In genomic region chr2:104087562-104087961, GRCm38 (mm10) we compare ENCODE assay signal across 32 mouse cellular contexts. TPM values are rescaled to one million over a fixed set of nuclear protein-coding genes. Genes with fewer than 3 reads are reported as not detected.
A peak's percentile ranks its signal among the peaks of the same experiment; 100 is the strongest.
DNase-seq lines count a peak whose midpoint lies in the region; ATAC-seq lines count a peak whose summit lies in the region.
"Not testable (repeated sequence)": the region's sequence is repeated elsewhere in the genome, so short reads cannot be mapped to it uniquely, and the experiment has no call there.
"Had no signal": no experiment of that assay in that cellular context is flagged by ENCODE, and none has a peak within 500 bp of the region (broad histone marks: within the 10 kb centered on the region; RNA-seq: fewer than 3 reads in every experiment).

No protein-coding gene starts in this region.

- ATAC-seq in common myeloid progenitor, adult 5-6 weeks (replicated peaks; ENCODE audit: low read depth, poor library complexity, severe bottlenecking): peak; percentile 66
- ATAC-seq in liver, embryonic 12.5 days: peak; percentile 90
- ATAC-seq in liver, embryonic 15.5 days (ENCODE audit: insufficient read depth): peak; percentile 77
- ATAC-seq in megakaryocyte progenitor cell, adult 5-6 weeks (replicated peaks; ENCODE audit: poor library complexity): peak; percentile 94

- H3K27ac ChIP-seq in liver, embryonic 12.5 days: peak overlapping the region; percentile 73
- H3K27ac ChIP-seq in liver, embryonic 15.5 days (replicated peaks): peak overlapping the region; percentile 61; the same call in 1 of the 2 replicates

- H3K9ac ChIP-seq in liver, embryonic 12.5 days; liver, embryonic 15.5 days: not testable (repeated sequence)

- 0 out of 2 replicates have a peak overlapping the region, but pooled peaks have one; percentile 14 for H3K4me2 ChIP-seq in liver, embryonic 12.5 days
- not testable (repeated sequence) for H3K4me2 ChIP-seq in liver, embryonic 15.5 days

- 15% methylated on average over 1 of the region's 1 CpGs for WGBS in liver, embryonic 12.5 days (ENCODE audit: insufficient replicate concordance)
- WGBS in liver, embryonic 15.5 days (ENCODE audit: insufficient replicate concordance): 36% methylated on average over 1 of the region's 1 CpGs

- peak; percentile 21 for DNase-seq in MEL-GATA-1-ER (ENCODE audit: extremely low read depth, low read depth)
- peak; percentile 19 for DNase-seq in heart, adult 11 months

- not testable (repeated sequence) for H3K9me3 ChIP-seq in liver, embryonic 12.5 days (replicated peaks); liver, embryonic 15.5 days (replicated peaks)

- H3K4me1 ChIP-seq in liver, embryonic 12.5 days: peaks cover 49% of the 10 kb centered on the region
- H3K4me1 ChIP-seq in liver, embryonic 15.5 days (replicated peaks): peaks cover 34% of the 10 kb centered on the region

- not testable (repeated sequence) for H3K27me3 ChIP-seq in liver, embryonic 12.5 days (replicated peaks); liver, embryonic 15.5 days

- H3K4me3 ChIP-seq in liver, embryonic 12.5 days; liver, embryonic 15.5 days (replicated peaks): not testable (repeated sequence)

- H3K36me3 ChIP-seq in liver, embryonic 12.5 days; liver, embryonic 15.5 days (replicated peaks): not testable (repeated sequence)

RNA-seq across cellular contexts. Expression of gene Cd59a, which starts 8.0 kb away (rescaled TPM):
- 11.8 and 14.1 TPM in 2 replicates for total RNA-seq in common myeloid progenitor, adult 5-6 weeks (2017)
- 71.2 and 76.7 TPM in 2 replicates for polyA plus RNA-seq in liver, embryonic 12.5 days (2016; fragmentation: Nextera tagmentation; extraction: Ambion mirVana)
- 90.3 and 92.5 TPM in 2 replicates for polyA plus RNA-seq in liver, embryonic 15.5 days (2015; fragmentation: Nextera tagmentation; extraction: Ambion mirVana)
- 4.0 and 7.8 TPM in 2 replicates for total RNA-seq in megakaryocyte progenitor cell, adult 5-6 weeks (2015)
- 1.8 and 4.9 TPM in 2 replicates for total RNA-seq in megakaryocyte progenitor cell, adult 5-6 weeks (2017)

RNA-seq across cellular contexts. Expression of gene Cd59b, which starts 17.9 kb away (rescaled TPM):
- total RNA-seq in common myeloid progenitor, adult 5-6 weeks (2017): 6.5 and 18.1 TPM in 2 replicates
- polyA plus RNA-seq in liver, embryonic 12.5 days (2016; fragmentation: Nextera tagmentation; extraction: Ambion mirVana): 10.4 and 13.2 TPM in 2 replicates
- 11.0 and 11.4 TPM in 2 replicates for polyA plus RNA-seq in liver, embryonic 15.5 days (2015; fragmentation: Nextera tagmentation; extraction: Ambion mirVana)
- total RNA-seq in megakaryocyte progenitor cell, adult 5-6 weeks (2015): 1.1 and 2.2 TPM in 2 replicates
- total RNA-seq in megakaryocyte progenitor cell, adult 5-6 weeks (2017): 0.62 and 4.1 TPM in 2 replicates
- polyA plus RNA-seq: activated CD4-positive, CD25-positive, alpha-beta regulatory T cell, adult 4 months; G1E had no signal

RNA-seq across cellular contexts. Expression of gene Gm10799, which starts 19.2 kb away (rescaled TPM):
- not detected in 2 replicates for total RNA-seq in common myeloid progenitor, adult 5-6 weeks (2017)
- polyA plus RNA-seq in liver, embryonic 12.5 days (2016; fragmentation: Nextera tagmentation; extraction: Ambion mirVana): not detected in 2 replicates
- not detected in 2 replicates for polyA plus RNA-seq in liver, embryonic 15.5 days (2015; fragmentation: Nextera tagmentation; extraction: Ambion mirVana)
- not detected in 2 replicates for total RNA-seq in megakaryocyte progenitor cell, adult 5-6 weeks (2015)
- total RNA-seq in megakaryocyte progenitor cell, adult 5-6 weeks (2017): not detected in 2 replicates
- total RNA-seq: adrenal gland, adult 8-10 months; adrenal gland, postnatal 25 days; CH12.LX; forebrain, postnatal 0 days; G1E; gastrocnemius, adult 2 months; gastrocnemius, postnatal 14 days; gastrocnemius, postnatal 4 days; heart, adult 18-20 months; heart, postnatal 10 days; heart, postnatal 36 days had no signal
- polyA plus RNA-seq: activated CD4-positive, CD25-positive, alpha-beta regulatory T cell, adult 4 months; brain, embryonic 14.5 days; cerebellum, adult 2 months; cortical plate, adult 2 months; embryonic facial prominence, embryonic 10.5 days; embryonic facial prominence, embryonic 13.5 days; forebrain, embryonic 11.5 days; forebrain, embryonic 14.5 days; forebrain, postnatal 0 days; frontal cortex, adult 2 months; G1E; heart, embryonic 12.5 days; heart, embryonic 15.5 days; hindbrain, embryonic 10.5 days; hindbrain, embryonic 13.5 days; hindbrain, embryonic 16.5 days; intestine, embryonic 15.5 days had no signal

RNA-seq across cellular contexts. Expression of gene Gm10912, which starts 21.9 kb away (rescaled TPM):
- not detected in 2 replicates for total RNA-seq in common myeloid progenitor, adult 5-6 weeks (2017)
- polyA plus RNA-seq in liver, embryonic 12.5 days (2016; fragmentation: Nextera tagmentation; extraction: Ambion mirVana): not detected in 2 replicates
- 0.10 and 0.13 TPM in 2 replicates for polyA plus RNA-seq in liver, embryonic 15.5 days (2015; fragmentation: Nextera tagmentation; extraction: Ambion mirVana)
- total RNA-seq in megakaryocyte progenitor cell, adult 5-6 weeks (2015): not detected in 2 replicates
- 0.04 and 0.24 TPM in 2 replicates for total RNA-seq in megakaryocyte progenitor cell, adult 5-6 weeks (2017)
- total RNA-seq: CH12.LX; forebrain, postnatal 0 days had no signal
- polyA plus RNA-seq: activated CD4-positive, CD25-positive, alpha-beta regulatory T cell, adult 4 months; embryonic facial prominence, embryonic 10.5 days; forebrain, embryonic 11.5 days; forebrain, embryonic 14.5 days; forebrain, postnatal 0 days; G1E; heart, embryonic 12.5 days; hindbrain, embryonic 10.5 days; hindbrain, embryonic 13.5 days; hindbrain, embryonic 16.5 days had no signal

RNA-seq across cellular contexts. Expression of gene A930018P22Rik, which starts 35.0 kb away (rescaled TPM):
- total RNA-seq in common myeloid progenitor, adult 5-6 weeks (2017): not detected in 2 replicates
- polyA plus RNA-seq in liver, embryonic 12.5 days (2016; fragmentation: Nextera tagmentation; extraction: Ambion mirVana): 0.36 and 0.77 TPM in 2 replicates
- polyA plus RNA-seq in liver, embryonic 15.5 days (2015; fragmentation: Nextera tagmentation; extraction: Ambion mirVana): 0.36 and 0.77 TPM in 2 replicates
- total RNA-seq in megakaryocyte progenitor cell, adult 5-6 weeks (2015): not detected in 2 replicates
- not detected in 2 replicates for total RNA-seq in megakaryocyte progenitor cell, adult 5-6 weeks (2017)
- total RNA-seq: CH12.LX, G1E had no signal
- polyA plus RNA-seq: activated CD4-positive, CD25-positive, alpha-beta regulatory T cell, adult 4 months; brain, embryonic 14.5 days; embryonic facial prominence, embryonic 10.5 days; embryonic facial prominence, embryonic 13.5 days; forebrain, embryonic 11.5 days; forebrain, embryonic 14.5 days; forebrain, postnatal 0 days; G1E; hindbrain, embryonic 13.5 days; hindbrain, embryonic 16.5 days had no signal
